In the genomic region with DNA sequence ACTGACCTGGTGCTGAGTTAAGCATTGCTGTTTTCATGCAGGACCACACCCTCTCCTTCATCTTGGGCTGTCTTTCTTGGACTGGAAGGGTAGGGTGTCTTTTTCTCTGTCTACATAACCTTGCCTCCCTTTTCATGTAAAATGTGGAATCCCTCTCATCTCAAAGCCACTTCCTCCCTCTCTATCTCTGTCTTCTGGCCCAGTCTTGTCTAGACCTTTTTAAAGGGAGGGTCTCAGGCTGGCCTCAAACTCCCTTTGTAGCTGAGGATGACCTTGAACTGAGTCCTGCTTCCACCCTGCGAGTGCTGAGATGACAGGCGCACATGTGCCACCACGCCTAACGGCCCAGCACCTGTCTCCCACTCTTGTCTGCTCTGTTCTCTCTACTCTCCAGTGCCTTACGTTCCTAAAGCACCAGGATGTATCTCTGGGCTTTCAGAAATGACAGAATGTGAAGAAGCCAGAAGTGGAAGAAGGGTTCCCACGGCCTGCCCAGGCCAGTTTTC, we compare ENCODE assay signal across 15 mouse cellular contexts. TPM values are rescaled to one million over a fixed set of nuclear protein-coding genes. Genes with fewer than 3 reads are reported as not detected.
DNase-seq lines count a peak whose midpoint lies in the region; ATAC-seq and TF ChIP-seq lines count a peak whose summit lies in the region.
"Had no signal": no experiment of that assay in that cellular context is flagged by ENCODE, and none has a peak within 500 bp of the region (broad histone marks: within the 10 kb centered on the region; RNA-seq: fewer than 3 reads in every experiment).

No protein-coding gene starts in this region.

- H3K9ac ChIP-seq in midbrain, embryonic 14.5 days (replicated peaks; ENCODE audit: low read length): no peak overlapping the region
- H3K9ac ChIP-seq: intestine, embryonic 15.5 days; limb, embryonic 13.5 days had no signal

- WGBS in midbrain, embryonic 14.5 days: 89% methylated on average over 6 of the region's 6 CpGs

- H3K9me3 ChIP-seq in midbrain, embryonic 14.5 days (ENCODE audit: control insufficient read depth, low read length): no peaks in the 10 kb centered on the region
- H3K9me3 ChIP-seq: intestine, embryonic 15.5 days; limb, embryonic 13.5 days had no signal

- H3K4me3 ChIP-seq in layer of hippocampus, adult 2 months: no peak overlapping the region
- no peak overlapping the region for H3K4me3 ChIP-seq in midbrain, embryonic 14.5 days (replicated peaks; ENCODE audit: low read depth, low read length)
- H3K4me3 ChIP-seq: erythroblast, embryonic 14.5 days; intestine, embryonic 15.5 days; limb, embryonic 13.5 days had no signal

- TF ChIP-seq CTCF in layer of hippocampus, adult 2 months (conservative IDR thresholded peaks at IDR 0.05): no peak

- no peak overlapping the region for H3K4me2 ChIP-seq in midbrain, embryonic 14.5 days (ENCODE audit: low read length)
- H3K4me2 ChIP-seq: intestine, embryonic 15.5 days; limb, embryonic 13.5 days had no signal

- peak overlapping the region; percentile 49 for H3K27ac ChIP-seq in layer of hippocampus, adult 2 months
- H3K27ac ChIP-seq in midbrain, embryonic 14.5 days (replicated peaks; ENCODE audit: low read depth, low read length): peak overlapping the region; percentile 1; the same call in 1 of the 2 replicates
- H3K27ac ChIP-seq: intestine, embryonic 15.5 days; limb, embryonic 13.5 days had no signal

- H3K27me3 ChIP-seq in midbrain, embryonic 14.5 days (ENCODE audit: control insufficient read depth, insufficient read depth, low read length): no peaks in the 10 kb centered on the region
- H3K27me3 ChIP-seq: intestine, embryonic 15.5 days; limb, embryonic 13.5 days had no signal

- H3K36me3 ChIP-seq in midbrain, embryonic 14.5 days (ENCODE audit: control insufficient read depth, insufficient read depth, low read length): peaks cover 12% of the 10 kb centered on the region
- H3K36me3 ChIP-seq: intestine, embryonic 15.5 days; limb, embryonic 13.5 days had no signal

- peaks cover 50% of the 10 kb centered on the region for H3K4me1 ChIP-seq in midbrain, embryonic 14.5 days (ENCODE audit: control insufficient read depth, insufficient read depth, low read length)

- ATAC-seq in midbrain, embryonic 14.5 days (ENCODE audit: low FRiP score, low TSS enrichment): no peak
- ATAC-seq: CD4-positive, CD25-positive, alpha-beta regulatory T cell, adult 4 months; lung, postnatal 0 days had no signal

- DNase-seq in layer of hippocampus, adult 2 months (ENCODE audit: low spot score in 2 of 2): no peak
- no peak for DNase-seq in layer of hippocampus, adult 18-20 months (ENCODE audit: low spot score in 2 of 2)
- DNase-seq in ES-CJ7 (ENCODE audit: low read depth, low spot score) (peak; percentile 100), ZHBTc4 (ENCODE audit: low read depth, low spot score) (peak; percentile 97)
- DNase-seq in midbrain, embryonic 14.5 days: no peak
- DNase-seq in spleen, adult 12 weeks (ENCODE audit: low spot score): no peak
- no peak for DNase-seq in urinary bladder, adult 18-20 months (ENCODE audit: low spot score in 2 of 2)
- DNase-seq: adrenal gland, postnatal 10 days; heart, adult 18-20 months; right cerebral cortex, postnatal 25 days had no signal

RNA-seq across cellular contexts. Expression of a gene that starts 6.1 kb away (rescaled TPM):
- total RNA-seq in layer of hippocampus, adult 2 months (2021): 10 to 100 TPM; 55.5 to 67.3 TPM
- total RNA-seq in layer of hippocampus, adult 18-20 months (2021): 10 to 100 TPM; 52.9 to 58.5 TPM
- polyA plus RNA-seq in midbrain, embryonic 14.5 days (2014; fragmentation: Nextera tagmentation; extraction: Ambion mirVana): 24.9 and 28.4 TPM in 2 replicates

RNA-seq across cellular contexts. Expression of a gene that starts 8.5 kb away (rescaled TPM):
- 10 to 100 TPM; 19.3 to 23.7 TPM for total RNA-seq in layer of hippocampus, adult 2 months (2021)
- 10 to 100 TPM; 17.8 to 18.3 TPM for total RNA-seq in layer of hippocampus, adult 18-20 months (2021)
- polyA plus RNA-seq in midbrain, embryonic 14.5 days (2014; fragmentation: Nextera tagmentation; extraction: Ambion mirVana): 27.9 and 33.7 TPM in 2 replicates

RNA-seq across cellular contexts. Expression of a gene that starts 20.3 kb away (rescaled TPM):
- 10 to 100 TPM; 15.4 to 19.3 TPM for total RNA-seq in layer of hippocampus, adult 2 months (2021)
- total RNA-seq in layer of hippocampus, adult 18-20 months (2021): 10 to 100 TPM; 11.3 to 14.9 TPM
- 6.8 and 7.6 TPM in 2 replicates for polyA plus RNA-seq in midbrain, embryonic 14.5 days (2014; fragmentation: Nextera tagmentation; extraction: Ambion mirVana)

RNA-seq across cellular contexts. Expression of a gene that starts 30.7 kb away (rescaled TPM):
- total RNA-seq in layer of hippocampus, adult 2 months (2021): 100 to 1,000 TPM; 453 to 476 TPM
- 100 to 1,000 TPM; 423 to 433 TPM for total RNA-seq in layer of hippocampus, adult 18-20 months (2021)
- 31.1 and 38.9 TPM in 2 replicates for polyA plus RNA-seq in midbrain, embryonic 14.5 days (2014; fragmentation: Nextera tagmentation; extraction: Ambion mirVana)
- polyA plus RNA-seq: CD4-positive, CD25-positive, alpha-beta regulatory T cell, adult 4 months; erythroblast, embryonic 14.5 days had no signal

Comparison
In these comparisons a context has a peak if more than half of its experiments do, and no peak if none do; other contexts are left out.
1. DNase-seq: peak in ES-CJ7 (single experiment) and ZHBTc4 (single experiment); none in layer of hippocampus, adult 2 months (0 of 2), layer of hippocampus, adult 18-20 months (0 of 2), midbrain, embryonic 14.5 days (single experiment), spleen, adult 12 weeks (single experiment) and urinary bladder, adult 18-20 months (0 of 2).